Mouse (Mus musculus): Measurements from ENCODE around the gene Nktr. TPM values are rescaled to one million over a fixed set of nuclear protein-coding genes. Genes with fewer than 3 reads are reported as not detected.
A peak's percentile ranks its signal among the peaks of the same experiment; 100 is the strongest.

Nktr gene
- total and polyA plus RNA-seq, 2 experiments from 2014 or later: 31.1 to 44.8 TPM

GRCm38 (mm10) chr9:121752774-121753173, 33.8 kb downstream of the Nktr start:
- TF ChIP-seq EP300 (IDR thresholded peaks at IDR 0.05; ENCODE audit: low read depth) (no peak), CTCF (IDR thresholded peaks at IDR 0.05; ENCODE audit: low read depth) (no peak)
- Histone ChIP-seq H3K27me3 (ENCODE audit: control insufficient read depth, insufficient read depth, low read length) (no peaks in the 10 kb centered on the region), H3K9me3 (replicated peaks; ENCODE audit: control insufficient read depth, low read length) (no peaks in the 10 kb centered on the region), H3K9ac (replicated peaks; ENCODE audit: low read depth, low read length) (no peak overlapping the region), H3K36me3 (replicated peaks; ENCODE audit: control insufficient read depth, insufficient read depth, low read length) (peaks cover 84% of the 10 kb centered on the region), H3K4me3 (ENCODE audit: low read depth, low read length) (no peak overlapping the region), H3K4me1 (ENCODE audit: control insufficient read depth, insufficient read depth) (no peaks in the 10 kb centered on the region; the same call in 1 of the 2 replicates), H3K4me2 (ENCODE audit: low read depth, low read length) (no peak overlapping the region), H3K27ac (ENCODE audit: low read depth) (no peak overlapping the region)
- WGBS: 94% methylated on average over 9 of the region's 9 CpGs
- ATAC-seq (ENCODE audit: insufficient read depth, low read depth): no peak
- DNase-seq (ENCODE audit: low spot score): no peak

GRCm38 (mm10) chr9:121754624-121755023, 35.7 kb downstream of the Nktr start:
- WGBS: 83% methylated on average over 3 of the region's 3 CpGs
- DNase-seq (ENCODE audit: low spot score): no peak
- H3K4me1 ChIP-seq (ENCODE audit: control insufficient read depth, insufficient read depth): peaks cover 11% of the 10 kb centered on the region
- ATAC-seq (ENCODE audit: insufficient read depth, low read depth): no peak
- no peak overlapping the region for H3K4me3 ChIP-seq (ENCODE audit: low read depth, low read length)
- no peak overlapping the region for H3K27ac ChIP-seq (ENCODE audit: low read depth)
- no peak for TF ChIP-seq EP300 (IDR thresholded peaks at IDR 0.05; ENCODE audit: low read depth)
- no peak for TF ChIP-seq CTCF (IDR thresholded peaks at IDR 0.05; ENCODE audit: low read depth)
- H3K9me3 ChIP-seq (replicated peaks; ENCODE audit: control insufficient read depth, low read length): no peaks in the 10 kb centered on the region
- no peak overlapping the region for H3K9ac ChIP-seq (replicated peaks; ENCODE audit: low read depth, low read length)
- H3K36me3 ChIP-seq (replicated peaks; ENCODE audit: control insufficient read depth, insufficient read depth, low read length): peaks cover 66% of the 10 kb centered on the region
- H3K27me3 ChIP-seq (ENCODE audit: control insufficient read depth, insufficient read depth, low read length): no peaks in the 10 kb centered on the region
- no peak overlapping the region for H3K4me2 ChIP-seq (ENCODE audit: low read depth, low read length)

GRCm38 (mm10) chr9:121756785-121757184, 37.8 kb downstream of the Nktr start:
- no peaks in the 10 kb centered on the region for H3K9me3 ChIP-seq (replicated peaks; ENCODE audit: control insufficient read depth, low read length)
- no peak for DNase-seq (ENCODE audit: low spot score)
- no peaks in the 10 kb centered on the region for H3K27me3 ChIP-seq (ENCODE audit: control insufficient read depth, insufficient read depth, low read length)
- WGBS: 81% methylated on average over 3 of the region's 3 CpGs
- no peak for TF ChIP-seq CTCF (IDR thresholded peaks at IDR 0.05; ENCODE audit: low read depth)
- TF ChIP-seq EP300 (IDR thresholded peaks at IDR 0.05; ENCODE audit: low read depth): no peak
- H3K36me3 ChIP-seq (replicated peaks; ENCODE audit: control insufficient read depth, insufficient read depth, low read length): peaks cover 44% of the 10 kb centered on the region
- ATAC-seq (ENCODE audit: insufficient read depth, low read depth): no peak
- H3K4me2 ChIP-seq (ENCODE audit: low read depth, low read length): no peak overlapping the region
- H3K9ac ChIP-seq (replicated peaks; ENCODE audit: low read depth, low read length): no peak overlapping the region
- H3K4me3 ChIP-seq (ENCODE audit: low read depth, low read length): no peak overlapping the region
- no peak overlapping the region for H3K27ac ChIP-seq (ENCODE audit: low read depth)
- H3K4me1 ChIP-seq (ENCODE audit: control insufficient read depth, insufficient read depth): peaks cover 19% of the 10 kb centered on the region

GRCm38 (mm10) chr9:121757432-121757831, 38.5 kb downstream of the Nktr start:
- Histone ChIP-seq H3K36me3 (replicated peaks; ENCODE audit: control insufficient read depth, insufficient read depth, low read length) (peaks cover 38% of the 10 kb centered on the region), H3K9me3 (replicated peaks; ENCODE audit: control insufficient read depth, low read length) (no peaks in the 10 kb centered on the region), H3K9ac (replicated peaks; ENCODE audit: low read depth, low read length) (no peak overlapping the region), H3K4me3 (ENCODE audit: low read depth, low read length) (no peak overlapping the region), H3K4me2 (ENCODE audit: low read depth, low read length) (no peak overlapping the region), H3K4me1 (ENCODE audit: control insufficient read depth, insufficient read depth) (peaks cover 19% of the 10 kb centered on the region), H3K27me3 (ENCODE audit: control insufficient read depth, insufficient read depth, low read length) (no peaks in the 10 kb centered on the region), H3K27ac (ENCODE audit: low read depth) (peak overlapping the region; percentile 97; the same call in 1 of the 2 replicates)
- no peak for TF ChIP-seq EP300 (IDR thresholded peaks at IDR 0.05; ENCODE audit: low read depth)
- WGBS: 41% methylated on average over 3 of the region's 3 CpGs
- ATAC-seq (ENCODE audit: insufficient read depth, low read depth): no peak
- DNase-seq (ENCODE audit: low spot score): no peak

GRCm38 (mm10) chr9:121757835-121758814, 39.2 kb downstream of the Nktr start:
- H3K27me3 ChIP-seq (ENCODE audit: control insufficient read depth, insufficient read depth, low read length): no peaks in the 10 kb centered on the region
- peaks cover 19% of the 10 kb centered on the region for H3K4me1 ChIP-seq (ENCODE audit: control insufficient read depth, insufficient read depth)
- H3K4me2 ChIP-seq (ENCODE audit: low read depth, low read length): peak overlapping the region; percentile 98
- no peaks in the 10 kb centered on the region for H3K9me3 ChIP-seq (replicated peaks; ENCODE audit: control insufficient read depth, low read length)
- TF ChIP-seq CTCF (IDR thresholded peaks at IDR 0.05; ENCODE audit: low read depth): no peak
- no peak for TF ChIP-seq EP300 (IDR thresholded peaks at IDR 0.05; ENCODE audit: low read depth)
- H3K27ac ChIP-seq (ENCODE audit: low read depth): peak overlapping the region; percentile 97; the same call in 1 of the 2 replicates
- ATAC-seq (ENCODE audit: insufficient read depth, low read depth) (no peak), DNase-seq (ENCODE audit: low spot score) (no peak)
- peak overlapping the region; percentile 90; the same call in 1 of the 2 replicates for H3K4me3 ChIP-seq (ENCODE audit: low read depth, low read length)
- WGBS: 55% methylated on average over 10 of the region's 10 CpGs
- H3K9ac ChIP-seq (replicated peaks; ENCODE audit: low read depth, low read length): peak overlapping the region; percentile 96; the same call in 1 of the 2 replicates
- peaks cover 39% of the 10 kb centered on the region for H3K36me3 ChIP-seq (replicated peaks; ENCODE audit: control insufficient read depth, insufficient read depth, low read length)

Data from heart, postnatal 0 days (tissue).